Mouse (Mus musculus) megakaryocyte-erythroid progenitor cell, adult 5-6 weeks (primary cell): ENCODE measurements at regions not wholly inside any gene's neighbourhood (a gene's known extent, or its start where the extent isn't known, plus 50 kb on each side); places are given as distances from the start of the nearest gene placed in this dataset.

Experiments
- ATAC-seq: replicated peaks from 2 replicates; pipeline ENCODE4 v1.8.0; 2016; ENCODE audit warnings: mild to moderate bottlenecking, inconsistent platforms; ENCODE audit not compliant: severe bottlenecking, poor library complexity, low FRiP score, low TSS enrichment

GRCm38 (mm10) chr8:57705957-57706356, 53.1 kb upstream of the Galnt7 start:
- no peak for ATAC-seq

DNA sequence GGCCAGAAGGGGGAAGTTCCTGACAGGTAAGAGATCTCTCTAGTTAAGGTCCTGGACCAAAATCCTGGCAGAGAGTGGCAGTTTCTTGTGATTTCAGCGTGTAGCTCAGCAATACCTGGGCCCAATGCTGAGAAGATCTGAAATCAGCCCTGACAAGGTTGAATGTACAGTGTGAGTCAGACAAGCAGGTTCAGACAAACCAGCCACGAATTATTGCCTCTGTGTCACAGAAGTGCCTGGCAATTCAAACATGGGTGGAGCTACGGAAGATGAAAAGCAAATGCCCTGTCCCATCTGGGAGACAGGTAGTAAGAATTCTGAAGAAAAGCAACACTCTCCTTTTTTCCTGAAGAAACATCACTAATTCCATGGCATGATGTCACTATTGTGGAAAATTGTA, 51.3 kb upstream of the Galnt7 start:
- no peak for ATAC-seq

GRCm38 (mm10) chr8:57702407-57703113, 49.7 kb upstream of the Galnt7 start:
- ATAC-seq: 0 out of 2 replicates have a peak, but pooled peaks have one; percentile 52
